Mouse (Mus musculus) embryo, embryonic 9.5 days (tissue): ENCODE data around the gene Aplnr.

Source experiments
- DNase-seq: peaks from one replicate; pipeline ENCODE4 v3.0.0-alpha.2; 2017; ENCODE audit errors: extremely low spot score

Aplnr gene

GRCm38 (mm10) chr2:85136089-85136488, at the start of gene Aplnr:
Gene Aplnr, plus strand, starts transcription at chr2:85136225.
- DNase-seq, result no peak

GRCm38 (mm10) chr2:85088716-85089646, 47.0 kb upstream of the Aplnr start:
- no peak for DNase-seq

GRCm38 (mm10) chr2:85091325-85091724, 44.7 kb upstream of the Aplnr start:
- no peak for DNase-seq

- DNase-seq, result no peak
These were observed 42.6 kb upstream of the Aplnr start for GRCm38 (mm10) chr2:85093376-85093775.

GRCm38 (mm10) chr2:85095906-85096305, 40.1 kb upstream of the Aplnr start:
- peak; percentile 12 for DNase-seq

- DNase-seq, result no peak
These were observed 38.0 kb upstream of the Aplnr start for GRCm38 (mm10) chr2:85098014-85098413.

- no peak for DNase-seq
These were observed 37.1 kb upstream of the Aplnr start for GRCm38 (mm10) chr2:85098824-85099511.

- DNase-seq, result no peak
These were observed 32.8 kb upstream of the Aplnr start for GRCm38 (mm10) chr2:85103201-85103600.

- DNase-seq, result no peak
These were observed 30.5 kb upstream of the Aplnr start for GRCm38 (mm10) chr2:85105426-85106013.

- DNase-seq, result no peak
These were observed 29.8 kb upstream of the Aplnr start for GRCm38 (mm10) chr2:85106068-85106790.

- no peak for DNase-seq
These were observed 29.1 kb upstream of the Aplnr start for GRCm38 (mm10) chr2:85106941-85107340.

GRCm38 (mm10) chr2:85110288-85110875, 25.6 kb upstream of the Aplnr start:
- no peak for DNase-seq

- DNase-seq, result no peak
These were observed 12.7 kb upstream of the Aplnr start for GRCm38 (mm10) chr2:85123187-85123868.

GRCm38 (mm10) chr2:85123869-85124535, 12.0 kb upstream of the Aplnr start:
- peak; percentile 78 for DNase-seq

- DNase-seq, result no peak
These were observed 6.5 kb upstream of the Aplnr start for GRCm38 (mm10) chr2:85129496-85129971.

- DNase-seq, result no peak
These were observed 4.8 kb upstream of the Aplnr start for GRCm38 (mm10) chr2:85131226-85131625.

GRCm38 (mm10) chr2:85131724-85132123, 4.3 kb upstream of the Aplnr start:
- no peak for DNase-seq

GRCm38 (mm10) chr2:85132204-85132603, 3.8 kb upstream of the Aplnr start:
- no peak for DNase-seq

- no peak for DNase-seq
These were observed 926 bp upstream of the Aplnr start for GRCm38 (mm10) chr2:85135099-85135498.
